Mouse (Mus musculus): ENCODE data around the gene Ubd. TPM values are rescaled to one million over a fixed set of nuclear protein-coding genes. Genes with fewer than 3 reads are reported as not detected.

Gene Ubd
- total RNA-seq, 2 experiments from 2014 or later: not detected

Other genes with a start within 250 kb of the Ubd start
- 10 to 100 TPM; 58.9 to 73.2 TPM for gene Ppp1r11, start 242.2 kb upstream of the Ubd start, total RNA-seq (2021)
- gene Znrd1, start 235.3 kb upstream of the Ubd start, total RNA-seq (2021): 10 to 100 TPM; 23.7 to 28.9 TPM
- gene Znrd1as, start 235.3 kb upstream of the Ubd start, total RNA-seq (2021): 1 to 10 TPM; 7.7 to 8.4 TPM
- not detected for gene 2410137M14Rik, start 212.7 kb upstream of the Ubd start, total RNA-seq (2021)
- under 1 TPM in 1 of 2 experiments, not detected in 1; 0.26 TPM for gene H2-M5, start 204.4 kb upstream of the Ubd start, total RNA-seq (2021)
- 1 to 10 TPM; 5.6 to 6.9 TPM for gene Zfp57, start 192.7 kb upstream of the Ubd start, total RNA-seq (2021)
- gene Mog, start 170.5 kb upstream of the Ubd start, total RNA-seq (2021): not detected
- 10 to 100 TPM; 14.0 to 17.2 TPM for gene Gabbr1, start 147.9 kb upstream of the Ubd start, total RNA-seq (2021)
- gene Olfr90, start 105.4 kb upstream of the Ubd start, total RNA-seq (2021): not detected
- gene Olfr91, start 95.6 kb upstream of the Ubd start, total RNA-seq (2021): not detected
- gene Olfr92, start 73.8 kb upstream of the Ubd start, total RNA-seq (2021): not detected
- gene Olfr93, start 32.4 kb upstream of the Ubd start, total RNA-seq (2021): not detected
- not detected for gene Olfr94, start 7.1 kb downstream of the Ubd start, total RNA-seq (2021)
- gene Olfr95, start 19.2 kb downstream of the Ubd start, total RNA-seq (2021): not detected
- gene Olfr96, start 26.3 kb downstream of the Ubd start, total RNA-seq (2021): not detected
- not detected for gene Olfr97, start 43.4 kb downstream of the Ubd start, total RNA-seq (2021)
- gene Olfr98, start 69.9 kb downstream of the Ubd start, total RNA-seq (2021): not detected
- 1 to 10 TPM; 3.2 to 4.0 TPM for gene H2-M3, start 76.3 kb downstream of the Ubd start, total RNA-seq (2021)
- not detected for gene Olfr99, start 89.6 kb downstream of the Ubd start, total RNA-seq (2021)
- gene Olfr101, start 110.4 kb downstream of the Ubd start, total RNA-seq (2021): not detected
- gene Olfr102, start 123.2 kb downstream of the Ubd start, total RNA-seq (2021): not detected
- gene Olfr103, start 145.8 kb downstream of the Ubd start, total RNA-seq (2021): not detected
- gene Olfr104-ps, start 165.7 kb downstream of the Ubd start, total RNA-seq (2021): not detected
- gene Olfr105-ps, start 185.1 kb downstream of the Ubd start, total RNA-seq (2021): not detected
- gene Olfr106-ps, start 196.5 kb downstream of the Ubd start, total RNA-seq (2021): not detected
- gene Olfr107, start 205.3 kb downstream of the Ubd start, total RNA-seq (2021): not detected